Mouse (Mus musculus) heart, postnatal 0 days (tissue): ENCODE data around the gene Ercc6l2.

Experiments used
- CTCF ChIP-seq: IDR thresholded peaks from 2 replicates; pipeline ENCODE4 v1.5.1; 2016; ENCODE audit warnings: antibody characterized with exemption, control low read depth, low read depth
- EP300 ChIP-seq: IDR thresholded peaks from 2 replicates; pipeline ENCODE4 v1.6.1; 2016; ENCODE audit warnings: antibody characterized with exemption, low read depth

DNA sequence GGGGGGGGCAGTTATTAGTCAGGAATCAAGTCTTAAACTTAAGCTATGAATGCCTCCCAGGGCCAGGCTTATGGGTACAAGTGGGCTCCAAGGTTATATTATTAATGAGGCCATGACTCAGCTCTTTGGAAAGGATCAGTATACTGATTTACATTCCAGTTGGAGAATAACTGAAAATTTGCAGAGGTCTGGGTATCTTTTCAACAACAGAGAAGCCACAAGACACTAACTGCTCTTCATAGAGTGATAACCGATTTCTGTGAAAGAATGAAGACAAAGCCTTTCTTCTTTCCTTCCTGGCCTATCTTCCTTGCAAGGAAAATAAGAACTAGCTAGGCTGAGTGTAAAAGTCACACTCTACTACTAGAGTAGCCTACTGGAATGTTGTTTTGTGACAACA is 100.6 kb downstream of the Ercc6l2 start:
- TF ChIP-seq CTCF, result no peak
- no peak for TF ChIP-seq EP300
